Mouse (Mus musculus): Measurements from ENCODE around the gene Gm5965. TPM values are rescaled to one million over a fixed set of nuclear protein-coding genes. Genes with fewer than 3 reads are reported as not detected.

Gene Gm5965
- polyA plus RNA-seq, 1 experiment: not detected

GRCm38 (mm10) chr16:88820066-88820465 is 42.4 kb downstream of the Gm5965 start, which contains the start of gene Krtap15:
Gene Krtap15 (plus strand): TSS chr16:88820215.
- H3K27ac ChIP-seq (ENCODE audit: insufficient read depth, low read length): no peak within 1 kb of the TSS
- H3K4me3 ChIP-seq (ENCODE audit: insufficient read depth, low read length): no peak within 1 kb of the TSS
- TF ChIP-seq POLR2A (IDR thresholded peaks at IDR 0.05; ENCODE audit: low read depth, low read length): no peak
- no peak for TF ChIP-seq CTCF (IDR thresholded peaks at IDR 0.05; ENCODE audit: borderline replicate concordance, insufficient read depth, low read length)
- no peaks in the 10 kb centered on the region for H3K4me1 ChIP-seq (ENCODE audit: control insufficient read depth, insufficient read depth, low read length)

GRCm38 (mm10) chr16:88823736-88824135 is 46.0 kb downstream of the Gm5965 start:
- no peak overlapping the region for H3K27ac ChIP-seq (ENCODE audit: insufficient read depth, low read length)
- H3K4me1 ChIP-seq (ENCODE audit: control insufficient read depth, insufficient read depth, low read length): no peaks in the 10 kb centered on the region
- no peak overlapping the region for H3K4me3 ChIP-seq (ENCODE audit: insufficient read depth, low read length)
- TF ChIP-seq CTCF (IDR thresholded peaks at IDR 0.05; ENCODE audit: borderline replicate concordance, insufficient read depth, low read length): no peak
- TF ChIP-seq POLR2A (IDR thresholded peaks at IDR 0.05; ENCODE audit: low read depth, low read length): no peak

- H3K27ac ChIP-seq (ENCODE audit: insufficient read depth, low read length): no peak within 1 kb of the TSS
- TF ChIP-seq POLR2A (IDR thresholded peaks at IDR 0.05; ENCODE audit: low read depth, low read length): no peak
- TF ChIP-seq CTCF (IDR thresholded peaks at IDR 0.05; ENCODE audit: borderline replicate concordance, insufficient read depth, low read length): no peak
- H3K4me3 ChIP-seq (ENCODE audit: insufficient read depth, low read length): no peak within 1 kb of the TSS
- no peaks in the 10 kb centered on the region for H3K4me1 ChIP-seq (ENCODE audit: control insufficient read depth, insufficient read depth, low read length)
Measured at GRCm38 (mm10) chr16:88826095-88826652, 48.5 kb downstream of the Gm5965 start, which contains the start of gene Krtap14. Gene Krtap14 (minus strand): TSS chr16:88826145.

- no peaks in the 10 kb centered on the region for H3K4me1 ChIP-seq (ENCODE audit: control insufficient read depth, insufficient read depth, low read length)
- H3K27ac ChIP-seq (ENCODE audit: insufficient read depth, low read length): no peak overlapping the region
- H3K4me3 ChIP-seq (ENCODE audit: insufficient read depth, low read length): no peak overlapping the region
- no peak for TF ChIP-seq POLR2A (IDR thresholded peaks at IDR 0.05; ENCODE audit: low read depth, low read length)
- no peak for TF ChIP-seq CTCF (IDR thresholded peaks at IDR 0.05; ENCODE audit: borderline replicate concordance, insufficient read depth, low read length)
Measured at GRCm38 (mm10) chr16:88826978-88827377, 49.3 kb downstream of the Gm5965 start.

Other genes starting within 250 kb of the Gm5965 start
- not detected in 2 replicates for gene Cldn8, start 214.7 kb upstream of the Gm5965 start, polyA plus RNA-seq (2011; ENCODE audit: insufficient read length, low read depth, missing spikeins)
- gene Krtap24-1, start 165.6 kb upstream of the Gm5965 start, polyA plus RNA-seq (2011; ENCODE audit: insufficient read length, low read depth, missing spikeins): not detected in 2 replicates
- gene 2310079G19Rik, start 150.2 kb upstream of the Gm5965 start, polyA plus RNA-seq (2011; ENCODE audit: insufficient read length, low read depth, missing spikeins): not detected in 2 replicates
- gene Krtap26-1, start 130.1 kb upstream of the Gm5965 start, polyA plus RNA-seq (2011; ENCODE audit: insufficient read length, low read depth, missing spikeins): not detected in 2 replicates
- not detected in 2 replicates for gene Krtap27-1, start 106.2 kb upstream of the Gm5965 start, polyA plus RNA-seq (2011; ENCODE audit: insufficient read length, low read depth, missing spikeins)
- not detected in 2 replicates for gene 2310061N02Rik, start 69.9 kb upstream of the Gm5965 start, polyA plus RNA-seq (2011; ENCODE audit: insufficient read length, low read depth, missing spikeins)
- not detected in 2 replicates for gene Krtap13-1, start 49.0 kb upstream of the Gm5965 start, polyA plus RNA-seq (2011; ENCODE audit: insufficient read length, low read depth, missing spikeins)
- gene Krtap13, start 26.3 kb upstream of the Gm5965 start, polyA plus RNA-seq (2011; ENCODE audit: insufficient read length, low read depth, missing spikeins): not detected in 2 replicates
- gene 2310034C09Rik, start 19.0 kb upstream of the Gm5965 start, polyA plus RNA-seq (2011; ENCODE audit: insufficient read length, low read depth, missing spikeins): not detected in 2 replicates
- gene 2310057N15Rik, start 3.7 kb upstream of the Gm5965 start, polyA plus RNA-seq (2011; ENCODE audit: insufficient read length, low read depth, missing spikeins): not detected in 2 replicates
- not detected in 2 replicates for gene Gm20741, start 34.3 kb downstream of the Gm5965 start, polyA plus RNA-seq (2011; ENCODE audit: insufficient read length, low read depth, missing spikeins)
- not detected in 2 replicates for gene Krtap15, start 42.3 kb downstream of the Gm5965 start, polyA plus RNA-seq (2011; ENCODE audit: insufficient read length, low read depth, missing spikeins)
- not detected in 2 replicates for gene Krtap14, start 48.2 kb downstream of the Gm5965 start, polyA plus RNA-seq (2011; ENCODE audit: insufficient read length, low read depth, missing spikeins)
- gene Krtap19-1, start 91.5 kb downstream of the Gm5965 start, polyA plus RNA-seq (2011; ENCODE audit: insufficient read length, low read depth, missing spikeins): not detected in 2 replicates
- not detected in 2 replicates for gene Krtap19-2, start 96.4 kb downstream of the Gm5965 start, polyA plus RNA-seq (2011; ENCODE audit: insufficient read length, low read depth, missing spikeins)
- not detected in 2 replicates for gene Krtap19-3, start 100.1 kb downstream of the Gm5965 start, polyA plus RNA-seq (2011; ENCODE audit: insufficient read length, low read depth, missing spikeins)
- not detected in 2 replicates for gene Krtap19-4, start 107.2 kb downstream of the Gm5965 start, polyA plus RNA-seq (2011; ENCODE audit: insufficient read length, low read depth, missing spikeins)
- gene Krtap19-5, start 118.6 kb downstream of the Gm5965 start, polyA plus RNA-seq (2011; ENCODE audit: insufficient read length, low read depth, missing spikeins): not detected in 2 replicates
- not detected in 2 replicates for gene Krtap19-9b, start 154.4 kb downstream of the Gm5965 start, polyA plus RNA-seq (2011; ENCODE audit: insufficient read length, low read depth, missing spikeins)
- gene Krtap16-3, start 185.0 kb downstream of the Gm5965 start, polyA plus RNA-seq (2011; ENCODE audit: insufficient read length, low read depth, missing spikeins): not detected in 2 replicates
- not detected in 2 replicates for gene Krtap22-2, start 232.9 kb downstream of the Gm5965 start, polyA plus RNA-seq (2011; ENCODE audit: insufficient read length, low read depth, missing spikeins)
- not detected in 2 replicates for gene Gm10229, start 237.4 kb downstream of the Gm5965 start, polyA plus RNA-seq (2011; ENCODE audit: insufficient read length, low read depth, missing spikeins)